Mouse (Mus musculus) spleen, adult 2 months (tissue): ENCODE results near the gene Hspa1l.

ENCODE experiments used
- CTCF ChIP-seq: fragments of 200-500 bp; IDR thresholded peaks from 2 replicates; pipeline ENCODE4 v1.5.1; 2011; ENCODE audit warnings: mild to moderate bottlenecking, inconsistent platforms; ENCODE audit not compliant: insufficient read depth, insufficient read length, insufficient replicate concordance; ENCODE audit errors: extremely low read depth
- POLR2A ChIP-seq: fragments of 200-500 bp; IDR thresholded peaks from 2 replicates; pipeline ENCODE4 v1.6.1; 2011; ENCODE audit warnings: low read depth, low read length, inconsistent platforms

DNA sequence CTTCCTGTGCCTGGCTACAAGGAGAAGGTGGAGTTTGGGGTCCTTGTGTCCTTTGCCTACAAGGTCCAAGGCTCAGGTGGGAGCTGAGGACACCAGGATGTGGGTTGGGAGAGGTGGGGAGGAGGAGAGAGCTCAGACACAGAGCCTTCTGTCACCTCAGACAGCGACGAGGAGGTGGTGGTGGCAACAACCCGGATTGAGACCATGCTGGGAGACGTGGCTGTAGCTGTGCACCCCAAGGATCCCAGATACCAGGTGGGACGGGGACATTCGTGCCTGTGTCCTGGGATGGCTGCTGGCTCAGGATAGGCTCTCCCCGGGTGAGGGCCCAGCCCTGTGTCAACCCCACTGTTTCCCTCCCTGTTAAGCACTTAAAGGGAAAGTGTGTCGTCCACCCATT, 38.9 kb downstream of the Hspa1l start:
- TF ChIP-seq POLR2A (no peak), CTCF (no peak)
